Mouse (Mus musculus): ENCODE measurements around the gene Cep112. TPM values are rescaled to one million over a fixed set of nuclear protein-coding genes. Genes with fewer than 3 reads are reported as not detected.
"Not testable (repeated sequence)": the region's sequence is repeated elsewhere in the genome, so short reads cannot be mapped to it uniquely, and the experiment has no call there.

Gene Cep112
- polyA plus RNA-seq, 1 experiment from 2014 or later: 10.0 TPM

DNA sequence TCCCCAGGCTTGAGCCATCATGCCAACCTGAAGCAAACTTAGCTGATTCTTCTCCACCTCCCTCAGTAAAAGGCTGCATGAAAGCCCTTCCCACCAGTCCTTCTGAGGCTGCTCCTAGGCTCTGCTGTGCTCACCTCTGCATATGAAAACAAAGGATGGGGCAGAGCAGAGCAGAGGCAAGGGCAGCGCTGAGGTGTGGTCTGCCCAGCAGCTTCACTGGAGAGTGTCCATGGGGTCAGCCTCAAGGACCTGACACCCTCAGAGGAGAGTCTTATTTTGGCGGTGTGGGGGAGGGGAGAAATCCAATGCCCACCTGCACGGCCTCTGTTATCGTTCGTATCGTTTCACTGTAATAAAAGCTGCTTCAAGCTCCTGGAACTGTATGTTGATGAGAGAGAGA lies 432.3 kb downstream of the Cep112 start:
- Histone ChIP-seq H3K36me3 (ENCODE audit: control insufficient read depth, insufficient read depth, low read length) (no peaks in the 10 kb centered on the region), H3K4me1 (ENCODE audit: control insufficient read depth, insufficient read depth, low read length) (no peaks in the 10 kb centered on the region; the same call in 1 of the 2 replicates), H3K9ac (ENCODE audit: low read length) (no peak overlapping the region), H3K9me3 (ENCODE audit: control insufficient read depth, low read length) (no peaks in the 10 kb centered on the region), H3K27ac (ENCODE audit: low read depth, low read length) (no peak overlapping the region), H3K4me2 (ENCODE audit: low read depth) (no peak overlapping the region), H3K27me3 (ENCODE audit: control insufficient read depth, insufficient read depth, low read length) (no peaks in the 10 kb centered on the region), H3K4me3 (ENCODE audit: low read depth, low read length) (no peak overlapping the region)
- ATAC-seq (ENCODE audit: insufficient read depth, low FRiP score, low TSS enrichment) (no peak), DNase-seq (ENCODE audit: low spot score) (no peak)
- WGBS: 56% methylated on average over 6 of the region's 6 CpGs

DNA sequence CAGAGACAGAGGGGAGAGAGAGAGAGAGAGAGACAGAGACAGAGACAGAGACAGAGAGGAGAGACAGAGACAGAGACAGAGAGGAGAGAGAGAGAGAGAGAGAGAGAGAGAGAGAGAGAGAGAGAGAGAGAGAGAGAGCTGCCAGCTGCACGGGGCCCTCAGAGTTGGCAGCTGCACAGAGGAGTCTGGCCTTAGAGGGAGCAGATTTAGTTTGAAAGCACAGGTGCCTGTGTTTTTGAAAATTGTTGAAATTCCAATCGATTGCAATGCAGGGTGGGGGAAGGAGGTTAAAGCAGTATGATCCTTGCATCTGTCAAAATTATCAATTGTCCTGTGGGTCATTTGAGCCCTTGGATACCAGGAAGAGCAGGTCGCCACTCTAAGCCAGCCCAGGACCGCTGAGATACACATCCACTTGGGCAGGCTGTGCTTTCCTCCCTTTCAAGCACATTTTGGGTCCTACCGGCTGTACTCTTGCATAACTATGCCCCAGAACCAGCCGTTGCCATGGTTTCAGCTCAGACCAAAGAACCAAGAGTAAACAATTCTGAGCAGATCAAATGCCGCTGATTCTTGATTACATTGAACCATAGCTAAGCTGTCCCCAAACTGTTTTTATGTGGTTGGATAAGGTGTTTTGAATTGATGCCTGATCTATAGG lies 432.8 kb downstream of the Cep112 start:
- Histone ChIP-seq H3K9ac (ENCODE audit: low read length) (no peak overlapping the region), H3K9me3 (ENCODE audit: control insufficient read depth, low read length) (no peaks in the 10 kb centered on the region), H3K4me3 (ENCODE audit: low read depth, low read length) (no peak overlapping the region), H3K4me1 (ENCODE audit: control insufficient read depth, insufficient read depth, low read length) (no peaks in the 10 kb centered on the region; the same call in 1 of the 2 replicates), H3K27ac (ENCODE audit: low read depth, low read length) (no peak overlapping the region), H3K27me3 (ENCODE audit: control insufficient read depth, insufficient read depth, low read length) (no peaks in the 10 kb centered on the region), H3K4me2 (ENCODE audit: low read depth) (no peak overlapping the region), H3K36me3 (ENCODE audit: control insufficient read depth, insufficient read depth, low read length) (no peaks in the 10 kb centered on the region)
- ATAC-seq (ENCODE audit: insufficient read depth, low FRiP score, low TSS enrichment) (no peak), DNase-seq (ENCODE audit: low spot score) (no peak)
- 52% methylated on average over 7 of the region's 7 CpGs for WGBS

DNA sequence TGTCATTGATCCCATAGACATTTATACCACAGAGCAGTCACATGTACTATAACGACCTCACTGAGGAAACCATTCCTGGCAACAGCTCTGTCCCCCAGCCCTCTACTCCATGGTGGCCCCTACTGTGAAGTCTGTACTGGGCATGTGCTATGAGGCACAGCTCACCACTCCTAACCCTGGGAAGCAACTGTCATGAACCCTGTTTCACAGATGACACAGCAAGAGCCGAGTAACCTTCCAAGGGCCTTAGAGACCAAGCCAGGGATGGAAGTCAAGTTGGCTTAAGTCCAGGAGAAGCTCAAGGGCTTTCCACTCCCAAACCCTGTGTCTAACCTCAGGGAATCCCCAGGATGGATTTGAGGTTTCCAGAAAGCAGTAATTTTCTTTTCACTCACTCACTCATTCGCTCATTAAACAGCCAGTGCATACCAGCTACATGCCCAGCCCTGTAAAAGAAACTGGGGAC lies 433.4 kb downstream of the Cep112 start:
- H3K27me3 ChIP-seq (ENCODE audit: control insufficient read depth, insufficient read depth, low read length): no peaks in the 10 kb centered on the region
- no peaks in the 10 kb centered on the region for H3K9me3 ChIP-seq (ENCODE audit: control insufficient read depth, low read length)
- H3K9ac ChIP-seq (ENCODE audit: low read length): no peak overlapping the region
- H3K36me3 ChIP-seq (ENCODE audit: control insufficient read depth, insufficient read depth, low read length): no peaks in the 10 kb centered on the region
- no peak overlapping the region for H3K27ac ChIP-seq (ENCODE audit: low read depth, low read length)
- H3K4me3 ChIP-seq (ENCODE audit: low read depth, low read length): no peak overlapping the region
- H3K4me2 ChIP-seq (ENCODE audit: low read depth): no peak overlapping the region
- no peak for ATAC-seq (ENCODE audit: insufficient read depth, low FRiP score, low TSS enrichment)
- DNase-seq (ENCODE audit: low spot score): no peak
- WGBS: 80% methylated on average over 3 of the region's 3 CpGs
- no peaks in the 10 kb centered on the region; the same call in 1 of the 2 replicates for H3K4me1 ChIP-seq (ENCODE audit: control insufficient read depth, insufficient read depth, low read length)

DNA sequence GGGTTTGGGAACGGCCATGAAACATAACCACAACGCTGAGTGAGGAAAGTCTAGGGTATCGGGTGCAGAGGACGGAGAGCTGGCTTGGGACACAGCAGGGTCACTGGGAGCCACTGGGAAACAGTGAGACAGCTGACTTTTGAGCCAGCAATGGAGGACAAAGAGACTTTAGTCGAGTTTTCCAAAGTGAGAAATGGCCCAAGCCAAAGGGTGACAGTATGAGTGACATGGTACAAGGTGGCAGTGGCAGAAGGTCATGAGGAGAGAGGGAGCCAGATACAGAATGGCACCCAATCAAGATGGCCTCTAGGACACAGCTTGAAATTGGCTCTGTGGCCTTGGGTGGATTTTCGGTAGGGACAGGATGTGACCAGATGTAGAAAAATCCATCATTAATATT lies 433.9 kb downstream of the Cep112 start:
- Histone ChIP-seq H3K36me3 (ENCODE audit: control insufficient read depth, insufficient read depth, low read length) (no peaks in the 10 kb centered on the region), H3K4me1 (ENCODE audit: control insufficient read depth, insufficient read depth, low read length) (no peaks in the 10 kb centered on the region; the same call in 1 of the 2 replicates), H3K4me2 (ENCODE audit: low read depth) (no peak overlapping the region), H3K9ac (ENCODE audit: low read length) (no peak overlapping the region), H3K27me3 (ENCODE audit: control insufficient read depth, insufficient read depth, low read length) (no peaks in the 10 kb centered on the region), H3K27ac (ENCODE audit: low read depth, low read length) (no peak overlapping the region), H3K9me3 (ENCODE audit: control insufficient read depth, low read length) (no peaks in the 10 kb centered on the region), H3K4me3 (ENCODE audit: low read depth, low read length) (no peak overlapping the region)
- ATAC-seq (ENCODE audit: insufficient read depth, low FRiP score, low TSS enrichment) (no peak), DNase-seq (ENCODE audit: low spot score) (no peak)
- WGBS: 88% methylated on average over 6 of the region's 6 CpGs

DNA sequence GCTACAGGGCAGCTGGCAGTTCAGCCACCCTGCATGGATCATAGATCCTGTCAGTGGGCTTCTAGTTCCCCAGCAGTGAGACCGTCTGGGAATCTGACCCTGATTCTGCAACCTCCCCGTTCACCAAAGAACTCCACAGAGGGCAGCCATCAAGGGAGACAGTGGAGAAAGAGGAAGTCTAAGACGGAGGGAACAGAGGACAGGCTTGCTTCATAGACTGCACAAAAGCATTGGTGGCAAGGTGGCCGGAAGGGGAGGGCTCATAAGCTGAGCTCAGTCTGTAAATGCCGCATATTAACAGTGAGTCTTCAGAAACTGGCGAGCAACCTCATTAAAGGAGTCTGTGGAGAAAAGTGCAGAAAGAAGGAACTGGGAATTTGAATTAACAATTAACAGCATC lies 437.4 kb downstream of the Cep112 start:
- Histone ChIP-seq H3K4me3 (ENCODE audit: low read depth, low read length) (no peak overlapping the region), H3K4me2 (ENCODE audit: low read depth) (no peak overlapping the region), H3K27me3 (ENCODE audit: control insufficient read depth, insufficient read depth, low read length) (no peaks in the 10 kb centered on the region), H3K4me1 (ENCODE audit: control insufficient read depth, insufficient read depth, low read length) (no peaks in the 10 kb centered on the region; the same call in 1 of the 2 replicates), H3K9ac (ENCODE audit: low read length) (no peak overlapping the region), H3K9me3 (ENCODE audit: control insufficient read depth, low read length) (no peaks in the 10 kb centered on the region), H3K36me3 (ENCODE audit: control insufficient read depth, insufficient read depth, low read length) (no peaks in the 10 kb centered on the region), H3K27ac (ENCODE audit: low read depth, low read length) (no peak overlapping the region)
- 73% methylated on average over 6 of the region's 6 CpGs for WGBS
- DNase-seq (ENCODE audit: low spot score) (no peak), ATAC-seq (ENCODE audit: insufficient read depth, low FRiP score, low TSS enrichment) (no peak)

DNA sequence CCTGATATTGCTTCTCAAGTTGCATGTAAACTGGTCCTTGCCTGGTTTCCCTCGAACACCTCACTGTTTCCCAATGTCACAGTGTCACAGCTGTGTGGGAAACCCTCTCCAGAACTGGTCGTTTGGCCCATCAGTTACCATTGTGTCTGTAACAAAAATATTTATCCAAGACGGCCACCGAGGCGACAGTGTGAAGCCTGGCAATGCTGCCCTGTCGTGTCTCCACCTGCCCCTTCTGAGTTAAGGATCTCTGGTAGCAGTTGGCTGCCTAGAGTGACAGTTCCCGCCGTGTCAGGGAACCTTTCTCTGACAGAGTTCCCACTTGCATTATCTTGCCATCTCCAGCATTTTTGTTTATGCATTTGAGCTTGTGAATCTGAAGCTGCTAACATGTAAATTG lies 440.8 kb downstream of the Cep112 start:
- ATAC-seq (ENCODE audit: insufficient read depth, low FRiP score, low TSS enrichment) (no peak), DNase-seq (ENCODE audit: low spot score) (no peak)
- Histone ChIP-seq H3K9ac (ENCODE audit: low read length) (no peak overlapping the region), H3K4me3 (ENCODE audit: low read depth, low read length) (no peak overlapping the region), H3K27ac (ENCODE audit: low read depth, low read length) (no peak overlapping the region), H3K27me3 (ENCODE audit: control insufficient read depth, insufficient read depth, low read length) (no peaks in the 10 kb centered on the region), H3K9me3 (ENCODE audit: control insufficient read depth, low read length) (no peaks in the 10 kb centered on the region), H3K4me1 (ENCODE audit: control insufficient read depth, insufficient read depth, low read length) (no peaks in the 10 kb centered on the region), H3K36me3 (ENCODE audit: control insufficient read depth, insufficient read depth, low read length) (no peaks in the 10 kb centered on the region), H3K4me2 (ENCODE audit: low read depth) (no peak overlapping the region)
- WGBS: 56% methylated on average over 8 of the region's 8 CpGs

DNA sequence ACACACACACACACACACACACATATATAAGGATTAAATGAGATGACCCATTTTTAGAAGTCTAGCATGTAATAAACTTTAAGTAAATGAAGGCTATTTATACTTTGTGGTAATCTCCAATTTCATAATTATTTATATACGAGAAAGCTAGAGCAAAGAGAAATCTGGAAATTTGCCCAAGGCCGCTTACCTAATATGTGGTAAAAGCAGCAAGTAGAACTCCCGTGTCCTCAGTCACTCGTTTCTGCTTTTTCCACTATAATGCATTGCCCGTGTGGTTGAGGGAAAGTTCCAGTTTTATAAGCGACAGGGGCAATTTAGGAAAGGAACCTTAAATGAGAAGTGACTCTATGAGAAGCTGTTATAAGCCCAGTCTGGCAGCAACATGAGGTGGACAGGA lies 442.5 kb downstream of the Cep112 start:
- DNase-seq (ENCODE audit: low spot score) (no peak), ATAC-seq (ENCODE audit: insufficient read depth, low FRiP score, low TSS enrichment) (no peak)
- WGBS: 92% methylated on average over 6 of the region's 6 CpGs
- H3K9me3 ChIP-seq (ENCODE audit: control insufficient read depth, low read length): no peaks in the 10 kb centered on the region
- no peak overlapping the region for H3K9ac ChIP-seq (ENCODE audit: low read length)
- H3K27ac ChIP-seq (ENCODE audit: low read depth, low read length): no peak overlapping the region
- no peaks in the 10 kb centered on the region for H3K27me3 ChIP-seq (ENCODE audit: control insufficient read depth, insufficient read depth, low read length)
- H3K4me2 ChIP-seq (ENCODE audit: low read depth): no peak overlapping the region
- no peak overlapping the region for H3K4me3 ChIP-seq (ENCODE audit: low read depth, low read length)
- no peaks in the 10 kb centered on the region for H3K36me3 ChIP-seq (ENCODE audit: control insufficient read depth, insufficient read depth, low read length)
- no peaks in the 10 kb centered on the region for H3K4me1 ChIP-seq (ENCODE audit: control insufficient read depth, insufficient read depth, low read length)

DNA sequence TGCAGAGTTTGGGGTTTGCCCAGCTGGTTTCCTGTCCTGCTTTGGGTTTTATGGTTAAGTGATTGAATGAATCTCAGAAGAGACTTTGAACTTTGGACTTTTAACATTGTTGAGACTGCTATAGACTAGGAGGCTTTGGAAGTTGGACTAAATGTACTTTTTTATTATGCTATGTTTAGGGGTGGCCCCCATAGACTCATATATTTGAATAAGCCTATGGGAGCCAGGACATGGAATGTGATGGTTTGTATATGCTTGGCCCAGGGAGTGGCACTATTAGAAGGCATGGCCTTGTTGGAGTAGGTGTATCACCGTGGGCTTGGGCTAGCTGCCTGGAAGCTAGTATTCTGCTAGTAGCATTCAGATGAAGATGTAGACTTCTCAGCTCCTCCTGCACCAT lies 446.3 kb downstream of the Cep112 start:
- H3K27me3 ChIP-seq (ENCODE audit: control insufficient read depth, insufficient read depth, low read length); H3K4me2 ChIP-seq (ENCODE audit: low read depth); ATAC-seq (ENCODE audit: insufficient read depth, low FRiP score, low TSS enrichment); H3K9ac ChIP-seq (ENCODE audit: low read length); H3K4me1 ChIP-seq (ENCODE audit: control insufficient read depth, insufficient read depth, low read length); H3K27ac ChIP-seq (ENCODE audit: low read depth, low read length); DNase-seq (ENCODE audit: low spot score); H3K4me3 ChIP-seq (ENCODE audit: low read depth, low read length); H3K9me3 ChIP-seq (ENCODE audit: control insufficient read depth, low read length); H3K36me3 ChIP-seq (ENCODE audit: control insufficient read depth, insufficient read depth, low read length): not testable (repeated sequence)
- 95% methylated on average over 1 of the region's 1 CpGs for WGBS

DNA sequence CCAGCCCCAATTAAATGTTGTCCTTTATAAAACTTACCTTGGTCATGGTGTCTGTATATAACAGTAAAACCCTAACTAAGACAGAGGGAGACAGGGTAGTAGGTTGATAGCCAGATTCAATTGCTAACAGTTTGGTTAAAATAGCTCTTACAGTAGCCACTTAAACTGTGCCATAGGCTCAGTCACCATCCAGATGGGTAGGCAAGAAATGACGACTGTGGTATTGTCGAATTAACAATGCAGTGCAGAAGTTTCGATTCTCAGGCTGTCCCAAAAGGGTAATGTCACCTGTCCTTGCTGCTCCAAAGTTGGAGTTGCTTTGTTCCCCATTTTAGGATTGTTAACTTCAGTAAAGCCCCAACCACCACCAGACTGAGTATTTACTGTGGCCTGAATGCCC lies 446.8 kb downstream of the Cep112 start:
- no peak overlapping the region for H3K4me2 ChIP-seq (ENCODE audit: low read depth)
- no peaks in the 10 kb centered on the region for H3K9me3 ChIP-seq (ENCODE audit: control insufficient read depth, low read length)
- H3K9ac ChIP-seq (ENCODE audit: low read length): no peak overlapping the region
- H3K27me3 ChIP-seq (ENCODE audit: control insufficient read depth, insufficient read depth, low read length): no peaks in the 10 kb centered on the region
- DNase-seq (ENCODE audit: low spot score): no peak
- H3K4me3 ChIP-seq (ENCODE audit: low read depth, low read length): no peak overlapping the region
- H3K4me1 ChIP-seq (ENCODE audit: control insufficient read depth, insufficient read depth, low read length): no peaks in the 10 kb centered on the region
- no peak overlapping the region for H3K27ac ChIP-seq (ENCODE audit: low read depth, low read length)
- no peaks in the 10 kb centered on the region for H3K36me3 ChIP-seq (ENCODE audit: control insufficient read depth, insufficient read depth, low read length)
- no peak for ATAC-seq (ENCODE audit: insufficient read depth, low FRiP score, low TSS enrichment)
- 93% methylated on average over 3 of the region's 3 CpGs for WGBS
